Mouse (Mus musculus): ENCODE data around the gene Dynlt1a. TPM values are rescaled to one million over a fixed set of nuclear protein-coding genes. Genes with fewer than 3 reads are reported as not detected.
"Not testable (repeated sequence)": the region's sequence is repeated elsewhere in the genome, so short reads cannot be mapped to it uniquely, and the experiment has no call there.

The Dynlt1a gene
- polyA plus RNA-seq, 1 experiment from 2014 or later = 15.3 TPM

GRCm38 (mm10) chr17:6297060-6297795 is 20.1 kb downstream of the Dynlt1a start:
- WGBS = 93% methylated on average over 9 of the region's 15 CpGs

GRCm38 (mm10) chr17:6293882-6294281 is 23.4 kb downstream of the Dynlt1a start:
- H3K27ac ChIP-seq (ENCODE audit: low read length); ATAC-seq; H3K9me3 ChIP-seq (ENCODE audit: control insufficient read depth, low read length); H3K4me1 ChIP-seq (ENCODE audit: control insufficient read depth, insufficient read depth, low read length); H3K4me3 ChIP-seq (ENCODE audit: low read length); H3K36me3 ChIP-seq (ENCODE audit: control insufficient read depth, insufficient read depth, low read length); H3K9ac ChIP-seq (ENCODE audit: low read depth, low read length); H3K27me3 ChIP-seq (replicated peaks; ENCODE audit: control insufficient read depth, insufficient read depth, low read length); H3K4me2 ChIP-seq (ENCODE audit: low read depth, low read length): not testable (repeated sequence)
- no CpG with 5 or more reads among the region's 5 CpGs for WGBS

More at GRCm38 (mm10) chr17:6297060-6297795, 20.1 kb downstream of the Dynlt1a start:
- not testable (repeated sequence) for H3K9ac ChIP-seq (ENCODE audit: low read depth, low read length); H3K36me3 ChIP-seq (ENCODE audit: control insufficient read depth, insufficient read depth, low read length); H3K4me2 ChIP-seq (ENCODE audit: low read depth, low read length); H3K9me3 ChIP-seq (ENCODE audit: control insufficient read depth, low read length); H3K4me1 ChIP-seq (ENCODE audit: control insufficient read depth, insufficient read depth, low read length); H3K27me3 ChIP-seq (replicated peaks; ENCODE audit: control insufficient read depth, insufficient read depth, low read length); ATAC-seq; H3K27ac ChIP-seq (ENCODE audit: low read length); H3K4me3 ChIP-seq (ENCODE audit: low read length)

GRCm38 (mm10) chr17:6289045-6289444 is 28.3 kb downstream of the Dynlt1a start:
- H3K4me3 ChIP-seq (ENCODE audit: low read length); H3K27ac ChIP-seq (ENCODE audit: low read length); ATAC-seq; H3K4me2 ChIP-seq (ENCODE audit: low read depth, low read length); H3K9ac ChIP-seq (ENCODE audit: low read depth, low read length); H3K9me3 ChIP-seq (ENCODE audit: control insufficient read depth, low read length); H3K4me1 ChIP-seq (ENCODE audit: control insufficient read depth, insufficient read depth, low read length); H3K27me3 ChIP-seq (replicated peaks; ENCODE audit: control insufficient read depth, insufficient read depth, low read length); H3K36me3 ChIP-seq (ENCODE audit: control insufficient read depth, insufficient read depth, low read length): not testable (repeated sequence)
- WGBS = 92% methylated on average over 9 of the region's 12 CpGs

GRCm38 (mm10) chr17:6286169-6286568 is 31.1 kb downstream of the Dynlt1a start:
- H3K4me1 ChIP-seq (ENCODE audit: control insufficient read depth, insufficient read depth, low read length); H3K27me3 ChIP-seq (replicated peaks; ENCODE audit: control insufficient read depth, insufficient read depth, low read length); H3K4me2 ChIP-seq (ENCODE audit: low read depth, low read length); H3K36me3 ChIP-seq (ENCODE audit: control insufficient read depth, insufficient read depth, low read length); H3K9ac ChIP-seq (ENCODE audit: low read depth, low read length); H3K4me3 ChIP-seq (ENCODE audit: low read length); H3K27ac ChIP-seq (ENCODE audit: low read length); H3K9me3 ChIP-seq (ENCODE audit: control insufficient read depth, low read length); ATAC-seq: not testable (repeated sequence)
- 96% methylated on average over 5 of the region's 5 CpGs for WGBS

- not testable (repeated sequence) for H3K9ac ChIP-seq (ENCODE audit: low read depth, low read length); H3K4me3 ChIP-seq (ENCODE audit: low read length); H3K4me1 ChIP-seq (ENCODE audit: control insufficient read depth, insufficient read depth, low read length); H3K27me3 ChIP-seq (replicated peaks; ENCODE audit: control insufficient read depth, insufficient read depth, low read length); H3K4me2 ChIP-seq (ENCODE audit: low read depth, low read length); H3K27ac ChIP-seq (ENCODE audit: low read length); H3K9me3 ChIP-seq (ENCODE audit: control insufficient read depth, low read length); H3K36me3 ChIP-seq (ENCODE audit: control insufficient read depth, insufficient read depth, low read length)
- WGBS = 96% methylated on average over 8 of the region's 10 CpGs
- ATAC-seq = peak; percentile 51; the same call in 1 of the 2 replicates
Observed at GRCm38 (mm10) chr17:6283137-6283536, 34.2 kb downstream of the Dynlt1a start.

- WGBS = 90% methylated on average over 17 of the region's 19 CpGs
- not testable (repeated sequence) for H3K36me3 ChIP-seq (ENCODE audit: control insufficient read depth, insufficient read depth, low read length); H3K9me3 ChIP-seq (ENCODE audit: control insufficient read depth, low read length)
Observed at GRCm38 (mm10) chr17:6280513-6280912, 36.8 kb downstream of the Dynlt1a start.

GRCm38 (mm10) chr17:6279772-6280171 is 37.5 kb downstream of the Dynlt1a start:
- not testable (repeated sequence) for H3K4me1 ChIP-seq (ENCODE audit: control insufficient read depth, insufficient read depth, low read length); H3K4me2 ChIP-seq (ENCODE audit: low read depth, low read length); H3K27me3 ChIP-seq (replicated peaks; ENCODE audit: control insufficient read depth, insufficient read depth, low read length); ATAC-seq; H3K9ac ChIP-seq (ENCODE audit: low read depth, low read length); H3K36me3 ChIP-seq (ENCODE audit: control insufficient read depth, insufficient read depth, low read length); H3K4me3 ChIP-seq (ENCODE audit: low read length); H3K27ac ChIP-seq (ENCODE audit: low read length); H3K9me3 ChIP-seq (ENCODE audit: control insufficient read depth, low read length)
- WGBS = 95% methylated on average over 8 of the region's 10 CpGs

More at GRCm38 (mm10) chr17:6280513-6280912, 36.8 kb downstream of the Dynlt1a start:
- not testable (repeated sequence) for H3K27me3 ChIP-seq (replicated peaks; ENCODE audit: control insufficient read depth, insufficient read depth, low read length); H3K4me1 ChIP-seq (ENCODE audit: control insufficient read depth, insufficient read depth, low read length); H3K9ac ChIP-seq (ENCODE audit: low read depth, low read length); H3K4me3 ChIP-seq (ENCODE audit: low read length); H3K27ac ChIP-seq (ENCODE audit: low read length); H3K4me2 ChIP-seq (ENCODE audit: low read depth, low read length); ATAC-seq

- ATAC-seq = peak; percentile 87
- not testable (repeated sequence) for H3K9ac ChIP-seq (ENCODE audit: low read depth, low read length); H3K9me3 ChIP-seq (ENCODE audit: control insufficient read depth, low read length); H3K4me2 ChIP-seq (ENCODE audit: low read depth, low read length); H3K27ac ChIP-seq (ENCODE audit: low read length); H3K4me1 ChIP-seq (ENCODE audit: control insufficient read depth, insufficient read depth, low read length); H3K27me3 ChIP-seq (replicated peaks; ENCODE audit: control insufficient read depth, insufficient read depth, low read length); H3K4me3 ChIP-seq (ENCODE audit: low read length); H3K36me3 ChIP-seq (ENCODE audit: control insufficient read depth, insufficient read depth, low read length)
- WGBS = 57% methylated on average over 8 of the region's 8 CpGs
Observed at GRCm38 (mm10) chr17:6279205-6279604, 38.1 kb downstream of the Dynlt1a start.

GRCm38 (mm10) chr17:6274693-6275092 is 42.6 kb downstream of the Dynlt1a start:
- H3K4me3 ChIP-seq (ENCODE audit: low read length); H3K27ac ChIP-seq (ENCODE audit: low read length); H3K9ac ChIP-seq (ENCODE audit: low read depth, low read length); H3K4me2 ChIP-seq (ENCODE audit: low read depth, low read length); H3K36me3 ChIP-seq (ENCODE audit: control insufficient read depth, insufficient read depth, low read length); H3K9me3 ChIP-seq (ENCODE audit: control insufficient read depth, low read length); H3K27me3 ChIP-seq (replicated peaks; ENCODE audit: control insufficient read depth, insufficient read depth, low read length); H3K4me1 ChIP-seq (ENCODE audit: control insufficient read depth, insufficient read depth, low read length); ATAC-seq: not testable (repeated sequence)
- WGBS = 94% methylated on average over 4 of the region's 6 CpGs

- not testable (repeated sequence) for H3K9ac ChIP-seq (ENCODE audit: low read depth, low read length); H3K4me3 ChIP-seq (ENCODE audit: low read length); H3K27me3 ChIP-seq (replicated peaks; ENCODE audit: control insufficient read depth, insufficient read depth, low read length); H3K9me3 ChIP-seq (ENCODE audit: control insufficient read depth, low read length); H3K27ac ChIP-seq (ENCODE audit: low read length); H3K4me2 ChIP-seq (ENCODE audit: low read depth, low read length); H3K36me3 ChIP-seq (ENCODE audit: control insufficient read depth, insufficient read depth, low read length); H3K4me1 ChIP-seq (ENCODE audit: control insufficient read depth, insufficient read depth, low read length); ATAC-seq
- WGBS = 93% methylated on average over 6 of the region's 6 CpGs
Observed at GRCm38 (mm10) chr17:6271970-6272369, 45.3 kb downstream of the Dynlt1a start.
